Mouse (Mus musculus) liver, postnatal 0 days (tissue): ENCODE measurements around the gene Amh. TPM values are rescaled to one million over a fixed set of nuclear protein-coding genes. Genes with fewer than 3 reads are reported as not detected.
A peak's percentile ranks its signal among the peaks of the same experiment; 100 is the strongest.
"Not testable (repeated sequence)": the region's sequence is repeated elsewhere in the genome, so short reads cannot be mapped to it uniquely, and the experiment has no call there.

Experiments used
- ATAC-seq: fragments of 200-750 bp; cut with Nextera tagmentation; 2 replicates; pipeline ENCODE4 v1.8.0; 2017; ENCODE audit warnings: mild to moderate bottlenecking, moderate library complexity
- DNase-seq: peaks from one replicate; pipeline ENCODE4 v3.0.0-alpha.2; 2016
- H3K27ac ChIP-seq: fragments of 300-500 bp; sonication (generic); 2 replicates; pipeline ENCODE4 v1.5.1; 2014; ENCODE audit warnings: antibody characterized with exemption, moderate library complexity, mild to moderate bottlenecking, low read depth
- H3K27me3 ChIP-seq: fragments of 300-500 bp; sonication (generic); 2 replicates; pipeline ENCODE4 v1.6.1; 2014; ENCODE audit warnings: low read length, control low read depth, mixed read lengths; ENCODE audit not compliant: insufficient read depth
- H3K36me3 ChIP-seq: fragments of 300-500 bp; sonication (generic); replicated peaks from 2 replicates; pipeline ENCODE4 v1.6.1; 2014; ENCODE audit warnings: mild to moderate bottlenecking, control low read depth, low read length, moderate library complexity, mixed read lengths; ENCODE audit not compliant: insufficient read depth
- H3K4me1 ChIP-seq: fragments of 300-500 bp; sonication (generic); 2 replicates; pipeline ENCODE4 v1.6.1; 2014; ENCODE audit warnings: antibody characterized with exemption, mild to moderate bottlenecking, control low read depth; ENCODE audit not compliant: insufficient read depth
- H3K4me2 ChIP-seq: fragments of 300-500 bp; sonication (generic); 2 replicates; pipeline ENCODE4 v1.6.1; 2014; ENCODE audit warnings: low read depth, mild to moderate bottlenecking, low read length, moderate library complexity, mixed read lengths
- H3K4me3 ChIP-seq: fragments of 300-500 bp; sonication (generic); 2 replicates; pipeline ENCODE4 v1.5.1; 2014; ENCODE audit warnings: low read depth, low read length
- H3K9ac ChIP-seq: fragments of 300-500 bp; sonication (generic); replicated peaks from 2 replicates; pipeline ENCODE4 v1.6.1; 2014; ENCODE audit warnings: mild to moderate bottlenecking, moderate library complexity
- H3K9me3 ChIP-seq: fragments of 300-500 bp; sonication (generic); 2 replicates; pipeline ENCODE4 v1.6.1; 2016; ENCODE audit warnings: mild to moderate bottlenecking, control low read depth, low read length, mixed read lengths
- CTCF ChIP-seq: sonication (generic); IDR thresholded peaks from 2 replicates; pipeline ENCODE4 v1.5.1; 2016; ENCODE audit warnings: antibody characterized with exemption, low read depth
- EP300 ChIP-seq: IDR thresholded peaks from 2 replicates; pipeline ENCODE4 v1.6.1; 2016; ENCODE audit warnings: antibody characterized with exemption, low read depth, mild to moderate bottlenecking
- WGBS: fragments of 180-500 bp; shearing (Covaris S2); extraction: QIAGEN DNeasy Blood & Tissue Kit; methylation state at CpG from one replicate; pipeline ENCODE4 v1.1.7; 2014; ENCODE audit not compliant: insufficient replicate concordance; 5-methylcytosine and 5-hydroxymethylcytosine counted together
- polyA plus RNA-seq: library from polyadenylated mRNA; unstranded; fragments of >200 nt; fragmentation: Nextera tagmentation; extraction: Ambion mirVana; gene quantifications from 2 replicates; pipeline ENCODE4 v1.2.1, GENCODE M21; 2015

Gene Amh
- polyA plus RNA-seq, 1 experiment from 2014 or later, result 0.06 TPM

DNA sequence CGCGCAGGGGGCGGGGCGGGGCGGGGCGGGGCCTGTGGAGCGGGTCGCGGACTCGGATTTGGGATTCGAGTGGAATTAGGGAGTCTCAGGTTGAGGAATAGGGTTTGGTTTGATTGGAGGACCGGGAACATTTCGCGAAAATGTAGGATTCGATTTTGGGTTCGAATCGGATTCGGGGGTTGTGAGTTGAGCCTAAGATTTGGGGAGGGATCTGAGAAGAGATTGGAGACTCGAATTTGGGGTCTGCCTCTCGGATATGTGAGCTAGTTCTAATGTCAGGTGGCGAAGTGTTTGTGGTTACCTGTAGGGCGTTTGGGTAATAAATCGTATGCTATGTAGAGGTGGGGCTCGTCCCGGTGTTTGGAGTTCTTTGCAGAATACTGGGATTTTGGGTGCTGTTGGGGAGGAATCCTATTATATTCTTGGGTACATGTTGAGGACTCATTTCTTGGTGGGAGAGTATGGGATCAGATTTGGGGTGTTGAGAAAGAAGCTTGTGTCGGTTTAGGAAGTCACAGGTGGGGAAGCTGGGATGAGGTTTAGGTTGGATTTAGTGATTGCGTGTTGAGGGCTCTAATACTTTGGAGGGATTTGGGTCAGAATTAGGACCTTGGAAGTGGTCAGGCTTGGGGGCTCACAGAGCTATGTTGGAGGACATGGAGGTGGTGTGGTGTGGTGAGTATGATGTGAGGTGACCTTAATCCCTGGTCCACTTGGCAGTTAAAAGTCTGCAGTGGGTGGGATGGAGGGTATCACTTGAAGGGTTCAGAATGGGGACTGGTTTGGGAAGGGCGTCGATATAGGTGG, 22.2 kb downstream of the Amh start:
- TF ChIP-seq CTCF (no peak), EP300 (no peak)
- WGBS, result 6% methylated on average over 29 of the region's 29 CpGs
- Histone ChIP-seq H3K9me3 (no peaks in the 10 kb centered on the region), H3K4me3 (peak overlapping the region; percentile 79), H3K27ac (peak overlapping the region; percentile 96), H3K4me2 (peak overlapping the region; percentile 96), H3K4me1 (peaks cover 50% of the 10 kb centered on the region), H3K27me3 (no peaks in the 10 kb centered on the region), H3K9ac (peak overlapping the region; percentile 87), H3K36me3 (peaks cover 22% of the 10 kb centered on the region)
- DNase-seq (no peak), ATAC-seq (no peak)

DNA sequence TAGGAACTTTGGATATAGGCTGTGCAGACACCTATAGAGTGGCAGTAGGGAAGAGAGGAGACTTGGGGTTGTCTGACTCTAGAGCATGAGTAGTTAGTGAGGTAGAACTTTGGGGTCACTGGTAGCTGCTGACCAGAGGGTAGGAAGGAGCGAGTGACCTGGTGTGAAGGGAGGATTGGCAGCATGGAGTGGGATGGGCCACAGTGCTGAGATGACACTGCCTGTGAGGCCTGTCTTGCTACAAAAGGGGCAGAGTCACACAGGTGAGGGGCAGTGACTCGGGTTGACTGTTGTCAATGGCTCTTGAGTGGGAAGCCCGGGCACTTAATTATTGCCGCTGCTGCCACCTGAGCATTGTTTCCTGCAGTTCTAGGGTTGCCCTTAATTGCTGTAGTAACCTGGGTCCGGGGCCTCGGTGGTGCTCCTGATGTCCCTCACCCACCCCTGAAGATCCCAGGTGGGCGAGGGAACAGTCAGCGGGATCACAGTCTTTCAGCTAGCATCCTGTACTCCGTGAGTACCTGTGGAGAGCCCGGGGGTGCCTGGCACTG, 22.9 kb downstream of the Amh start:
- WGBS, result 74% methylated on average over 10 of the region's 10 CpGs
- peak overlapping the region; percentile 96 for H3K4me2 ChIP-seq
- H3K4me1 ChIP-seq, result peaks cover 47% of the 10 kb centered on the region
- no peaks in the 10 kb centered on the region for H3K27me3 ChIP-seq
- H3K36me3 ChIP-seq, result peaks cover 22% of the 10 kb centered on the region
- H3K4me3 ChIP-seq, result peak overlapping the region; percentile 79
- no peak for TF ChIP-seq CTCF
- TF ChIP-seq EP300, result no peak
- 0 out of 2 replicates have a peak overlapping the region, but pooled peaks have one; percentile 34 for H3K27ac ChIP-seq
- H3K9me3 ChIP-seq, result no peaks in the 10 kb centered on the region
- peak overlapping the region; percentile 87 for H3K9ac ChIP-seq
- ATAC-seq (no peak), DNase-seq (no peak)

GRCm38 (mm10) chr10:80828587-80828986, 23.5 kb downstream of the Amh start:
- DNase-seq, ATAC-seq, H3K9ac ChIP-seq, H3K27me3 ChIP-seq, H3K9me3 ChIP-seq, H3K27ac ChIP-seq: not testable (repeated sequence)
- H3K36me3 ChIP-seq, result peaks cover 22% of the 10 kb centered on the region
- peaks cover 45% of the 10 kb centered on the region for H3K4me1 ChIP-seq
- 82% methylated on average over 7 of the region's 9 CpGs for whole genome bisulfite sequencing
- peak overlapping the region; percentile 96; the same call in 1 of the 2 replicates for H3K4me2 ChIP-seq
- H3K4me3 ChIP-seq, result peak overlapping the region; percentile 79

DNA sequence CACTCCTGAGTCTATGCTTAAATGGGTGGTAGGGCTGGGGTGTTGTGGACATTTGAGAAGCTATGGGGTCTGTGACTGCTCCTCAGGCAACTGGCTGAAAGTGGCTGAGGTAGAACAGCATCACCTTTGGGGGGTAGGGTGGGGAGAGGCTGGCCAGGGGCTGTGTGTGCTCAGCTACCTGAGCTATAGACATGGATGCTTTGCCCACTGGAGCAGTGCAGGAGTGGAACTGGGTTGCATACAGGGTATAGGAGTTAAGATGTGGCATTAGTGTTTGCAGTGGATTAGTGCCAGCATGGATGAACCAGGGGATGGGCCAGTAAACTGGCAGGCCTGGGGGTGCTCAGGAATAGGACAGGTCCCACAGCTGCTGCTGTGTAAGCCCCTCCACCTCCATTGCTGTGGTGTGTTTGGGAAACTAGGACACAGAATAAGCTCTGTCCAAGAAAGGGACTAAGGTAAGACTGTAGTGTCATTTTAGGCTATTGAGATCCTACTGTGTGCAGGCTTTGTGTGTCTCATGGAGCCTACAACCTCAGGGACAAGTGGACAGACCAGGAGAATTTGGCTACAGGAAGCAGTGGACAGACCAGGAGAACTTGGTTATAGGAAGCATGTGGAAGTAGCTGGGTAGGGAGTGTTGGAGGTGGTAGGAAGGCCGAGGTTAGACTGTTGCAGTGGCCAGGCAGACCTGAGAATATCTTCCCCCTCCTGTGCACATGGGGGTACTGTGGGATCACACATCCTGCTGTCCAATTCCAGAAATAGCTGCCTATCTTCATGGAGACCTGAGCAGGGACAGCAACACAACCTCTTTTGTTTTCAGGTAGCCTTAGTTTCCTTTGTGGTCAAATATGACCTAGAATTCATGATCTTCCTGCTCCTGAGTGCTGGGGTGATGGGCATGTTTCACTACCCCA, 24.6 kb downstream of the Amh start:
- ATAC-seq (no peak), DNase-seq (no peak)
- peak overlapping the region; percentile 67; the same call in 1 of the 2 replicates for H3K27ac ChIP-seq
- H3K27me3 ChIP-seq, result peaks cover 5% of the 10 kb centered on the region
- WGBS, result 48% methylated on average over 1 of the region's 1 CpGs
- H3K4me1 ChIP-seq, result peaks cover 36% of the 10 kb centered on the region
- no peak overlapping the region for H3K4me3 ChIP-seq
- H3K9ac ChIP-seq, result no peak overlapping the region
- 0 out of 2 replicates have a peak overlapping the region, but pooled peaks have one; percentile 10 for H3K4me2 ChIP-seq
- no peaks in the 10 kb centered on the region for H3K9me3 ChIP-seq
- TF ChIP-seq EP300 (no peak), CTCF (no peak)
- H3K36me3 ChIP-seq, result peaks cover 22% of the 10 kb centered on the region

DNA sequence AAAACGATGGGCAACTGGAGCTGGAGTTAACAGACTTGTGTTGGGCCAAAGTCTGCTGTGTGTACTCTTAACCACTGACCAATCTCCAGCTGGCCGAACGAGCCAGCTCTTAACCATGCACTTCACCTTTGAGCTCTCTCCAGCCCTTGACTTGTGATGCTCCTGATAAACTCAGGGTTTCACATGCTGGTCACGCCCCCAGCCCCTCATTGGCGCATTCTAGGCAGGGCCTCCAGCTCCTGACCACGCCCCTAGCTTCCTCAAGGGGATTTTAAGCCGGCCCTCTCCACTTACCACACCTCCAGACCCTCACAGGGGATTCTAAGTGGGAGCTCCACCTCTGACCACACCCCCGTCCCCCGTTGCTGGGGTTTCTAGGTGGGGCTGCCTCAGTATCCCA, 26.1 kb downstream of the Amh start:
- TF ChIP-seq EP300 (no peak), CTCF (no peak)
- ATAC-seq (peak; percentile 6), DNase-seq (peak; percentile 78)
- Histone ChIP-seq H3K4me2 (no peak overlapping the region), H3K9ac (no peak overlapping the region), H3K4me3 (no peak overlapping the region), H3K36me3 (peaks cover 22% of the 10 kb centered on the region), H3K9me3 (no peaks in the 10 kb centered on the region), H3K27ac (peak overlapping the region; percentile 67), H3K27me3 (peaks cover 19% of the 10 kb centered on the region), H3K4me1 (peaks cover 25% of the 10 kb centered on the region)
- WGBS, result 5% methylated on average over 9 of the region's 9 CpGs

DNA sequence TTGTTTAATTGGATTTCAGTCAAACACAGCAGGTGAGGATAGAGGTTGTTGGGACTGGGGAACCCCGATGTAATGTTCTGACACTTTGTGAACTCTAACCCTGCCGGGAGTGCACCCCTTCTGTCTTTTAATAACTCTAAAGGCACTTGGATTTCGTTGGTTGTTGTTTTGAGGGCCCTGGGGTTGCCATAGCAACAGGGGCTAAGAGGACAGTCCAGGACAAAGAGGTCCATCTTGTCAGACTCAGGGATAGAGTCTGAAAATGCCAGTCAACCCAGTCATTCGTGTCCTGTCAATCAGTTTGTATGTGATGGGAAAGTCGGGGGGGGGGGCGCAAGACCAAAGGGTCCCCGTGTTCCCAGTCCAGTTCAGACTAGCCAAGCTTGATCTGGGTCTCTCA, 27.8 kb downstream of the Amh start:
- Histone ChIP-seq H3K36me3 (peaks cover 22% of the 10 kb centered on the region), H3K4me2 (no peak overlapping the region), H3K9ac (no peak overlapping the region), H3K4me3 (no peak overlapping the region), H3K27me3 (peaks cover 25% of the 10 kb centered on the region), H3K9me3 (no peaks in the 10 kb centered on the region), H3K27ac (no peak overlapping the region), H3K4me1 (peaks cover 22% of the 10 kb centered on the region)
- 68% methylated on average over 7 of the region's 7 CpGs for WGBS
- DNase-seq, result no peak
- TF ChIP-seq CTCF, result no peak
- no peak for TF ChIP-seq EP300
- no peak for ATAC-seq
